Mouse (Mus musculus): ENCODE data around the gene Cd19. TPM values are rescaled to one million over a fixed set of nuclear protein-coding genes. Genes with fewer than 3 reads are reported as not detected.

Cd19 gene
- total and polyA plus RNA-seq, 3 experiments, result 132 to 234 (median 141) TPM

DNA sequence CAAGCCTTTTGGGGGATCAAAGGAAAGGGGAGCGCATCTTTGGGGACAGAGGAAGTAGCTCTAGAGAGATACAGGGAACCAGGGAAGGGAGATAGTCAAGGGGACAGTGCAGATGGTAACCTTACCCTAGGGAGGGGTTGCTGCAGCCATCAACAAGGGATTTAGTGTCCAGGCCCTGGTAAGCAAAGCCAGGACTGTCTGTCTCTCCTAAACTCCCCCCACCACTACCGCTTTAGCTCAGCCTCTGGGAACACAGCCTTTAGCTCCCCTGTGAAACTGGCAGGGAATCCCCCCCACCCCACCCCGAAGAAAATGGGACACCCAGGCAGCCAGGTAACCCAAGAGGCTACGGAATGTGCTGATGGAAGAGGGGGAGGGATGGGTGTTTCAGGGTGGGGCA lies 48.9 kb upstream of the Cd19 start:
- peaks cover 22 to 38% of the 10 kb centered on the region in 2 experiments for H3K36me3 ChIP-seq (replicated peaks in 1 of 2; ENCODE audit: control insufficient read depth in 1 of 2, insufficient read depth in 1 of 2, low read length in 1 of 2)
- TF ChIP-seq KAT2A (IDR thresholded peaks at IDR 0.05; ENCODE audit: insufficient replicate concordance, low read length) (no peak), MEF2A (IDR thresholded peaks at IDR 0.05; ENCODE audit: borderline replicate concordance, low read depth, low read length) (no peak), ZMIZ1 (IDR thresholded peaks at IDR 0.05; ENCODE audit: low read depth, low read length) (no peak), TBP (conservative IDR thresholded peaks at IDR 0.05; ENCODE audit: low read depth, low read length) (no peak), HCFC1 (IDR thresholded peaks at IDR 0.05; ENCODE audit: low read depth, low read length) (no peak), NELFE (IDR thresholded peaks at IDR 0.05; ENCODE audit: low read depth, low read length) (no peak), BHLHE40 (IDR thresholded peaks at IDR 0.05; ENCODE audit: low read depth, low read length) (no peak), SMC3 (IDR thresholded peaks at IDR 0.05; ENCODE audit: low read depth, low read length) (no peak), MAX (IDR thresholded peaks at IDR 0.05; ENCODE audit: low read length) (no peak)
- H3K9ac ChIP-seq (ENCODE audit: insufficient read depth, low read depth), result no peak overlapping the region
- H3K4me2 ChIP-seq (ENCODE audit: insufficient read depth, low read depth, poor library complexity, severe bottlenecking), result no peak overlapping the region
- H3K9me3 ChIP-seq (replicated peaks; ENCODE audit: low read length), result no peaks in the 10 kb centered on the region
- peaks cover 9 to 78% of the 10 kb centered on the region in 2 experiments for H3K4me1 ChIP-seq (ENCODE audit: control insufficient read depth in 1 of 2, insufficient read depth in 2 of 2)
- no peak overlapping the region for H3K4me3 ChIP-seq (replicated peaks in 1 of 3; ENCODE audit: low read depth in 2 of 3, low read length in 2 of 3, poor library complexity in 1 of 3)
- dilution Hi-C loops (cut with MboI; ENCODE audit: extremely low pct_ligation_motif_present, extremely low pct_unique_long_range_greater_than_20kb, low sequenced_read_pairs) (no loop called here), in situ Hi-C loops (cut with MboI; ENCODE audit: low pct_ligation_motif_present, low pct_unique_long_range_greater_than_20kb, low sequenced_read_pairs) (no loop called here)
- no peaks in the 10 kb centered on the region for H3K27me3 ChIP-seq (replicated peaks)
- H3K79me2 ChIP-seq (replicated peaks; ENCODE audit: control insufficient read depth, extremely low read depth, insufficient read depth, poor library complexity, severe bottlenecking), result no peaks in the 10 kb centered on the region
- no peak for DNase-seq (ENCODE audit: extremely low read depth)
- H3K27ac ChIP-seq (ENCODE audit: insufficient read depth, low read depth), result no peak overlapping the region

DNA sequence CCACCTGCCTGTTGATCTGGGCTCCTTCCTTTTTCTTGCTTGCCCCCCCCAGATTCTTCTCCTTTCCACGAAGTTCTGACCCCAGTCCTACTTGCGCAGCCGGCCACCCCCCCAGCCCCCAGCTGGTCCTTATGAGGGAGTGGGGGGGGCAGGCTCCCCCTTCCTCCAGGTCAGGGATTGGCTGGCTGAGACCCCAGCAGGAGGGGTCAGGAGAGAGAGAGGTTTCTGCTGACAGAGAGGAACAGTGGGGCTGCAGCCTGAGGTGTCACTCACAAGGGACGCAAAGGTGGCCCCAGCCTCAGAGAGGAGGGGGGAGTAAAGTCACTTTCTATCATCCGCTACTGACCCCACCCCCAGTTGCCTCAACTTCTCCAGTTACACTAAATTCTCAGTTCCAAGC lies 48.3 kb upstream of the Cd19 start, which contains the start of gene Atp2a1:
Atp2a1 (minus strand) TSS at position 105 of the 400 bp plus-strand sequence.
- H3K4me3 ChIP-seq (replicated peaks in 1 of 3; ENCODE audit: low read depth in 2 of 3, low read length in 2 of 3, poor library complexity in 1 of 3), result no peak within 1 kb of the TSS
- no peaks in the 10 kb centered on the region for H3K27me3 ChIP-seq (replicated peaks)
- H3K4me1 ChIP-seq (ENCODE audit: control insufficient read depth in 1 of 2, insufficient read depth in 2 of 2), result peaks cover 9 to 72% of the 10 kb centered on the region in 2 experiments
- H3K27ac ChIP-seq (ENCODE audit: insufficient read depth, low read depth), result no peak within 1 kb of the TSS
- dilution Hi-C loops (cut with MboI; ENCODE audit: extremely low pct_ligation_motif_present, extremely low pct_unique_long_range_greater_than_20kb, low sequenced_read_pairs) (no loop called here), in situ Hi-C loops (cut with MboI; ENCODE audit: low pct_ligation_motif_present, low pct_unique_long_range_greater_than_20kb, low sequenced_read_pairs) (no loop called here)
- no peaks in the 10 kb centered on the region for H3K79me2 ChIP-seq (replicated peaks; ENCODE audit: control insufficient read depth, extremely low read depth, insufficient read depth, poor library complexity, severe bottlenecking)
- TF ChIP-seq PAX5 (IDR thresholded peaks at IDR 0.05; ENCODE audit: low read length), result no peak
- TF ChIP-seq NRF1 (IDR thresholded peaks at IDR 0.05; ENCODE audit: low read depth, low read length), result no peak
- no peak for TF ChIP-seq TCF12 (IDR thresholded peaks at IDR 0.05; ENCODE audit: low read depth, low read length)
- no peak for TF ChIP-seq CHD1 (IDR thresholded peaks at IDR 0.05; ENCODE audit: low read depth, low read length)
- no peak for TF ChIP-seq EP300 (IDR thresholded peaks at IDR 0.05; ENCODE audit: low read length)
- TF ChIP-seq MAFK (IDR thresholded peaks at IDR 0.05; ENCODE audit: insufficient replicate concordance, low read length), result no peak
- no peak for TF ChIP-seq HCFC1 (IDR thresholded peaks at IDR 0.05; ENCODE audit: low read depth, low read length)
- TF ChIP-seq GABPA (IDR thresholded peaks at IDR 0.05; ENCODE audit: insufficient replicate concordance, low read depth, low read length), result no peak
- no peak for TF ChIP-seq JUND (conservative IDR thresholded peaks at IDR 0.05; ENCODE audit: low read depth, low read length)
- no peak for TF ChIP-seq TBP (conservative IDR thresholded peaks at IDR 0.05; ENCODE audit: low read depth, low read length)
- no peak for TF ChIP-seq MXI1 (IDR thresholded peaks at IDR 0.05; ENCODE audit: low read depth, low read length)
- no peak for TF ChIP-seq ZNF384 (IDR thresholded peaks at IDR 0.05; ENCODE audit: low read depth, low read length)
- H3K9me3 ChIP-seq (replicated peaks; ENCODE audit: low read length), result no peaks in the 10 kb centered on the region
- DNase-seq (ENCODE audit: extremely low read depth), result no peak
- peaks cover 17 to 32% of the 10 kb centered on the region in 2 experiments for H3K36me3 ChIP-seq (replicated peaks in 1 of 2; ENCODE audit: control insufficient read depth in 1 of 2, insufficient read depth in 1 of 2, low read length in 1 of 2)
- H3K9ac ChIP-seq (ENCODE audit: insufficient read depth, low read depth), result no peak within 1 kb of the TSS
- no peak within 1 kb of the TSS for H3K4me2 ChIP-seq (ENCODE audit: insufficient read depth, low read depth, poor library complexity, severe bottlenecking)
